Mouse (Mus musculus) brain, embryonic 14.5 days (tissue): ENCODE data around the gene Flad1. TPM values are rescaled to one million over a fixed set of nuclear protein-coding genes. Genes with fewer than 3 reads are reported as not detected.

Experiments
- DNase-seq: peaks from one replicate; pipeline ENCODE4 v3.0.0-alpha.2; 2011; ENCODE audit warnings: low read depth
- CTCF ChIP-seq: fragments of 200-500 bp; IDR thresholded peaks from 2 replicates; pipeline ENCODE4 v1.5.1; 2012; ENCODE audit warnings: inconsistent platforms, mild to moderate bottlenecking, moderate library complexity, borderline replicate concordance; ENCODE audit not compliant: insufficient read depth, insufficient read length; ENCODE audit errors: extremely low read depth
- POLR2A ChIP-seq: fragments of 200-500 bp; IDR thresholded peaks from 2 replicates; pipeline ENCODE4 v1.6.1; 2012; ENCODE audit warnings: mild to moderate bottlenecking, inconsistent platforms, borderline replicate concordance; ENCODE audit not compliant: poor library complexity, insufficient read depth, insufficient read length, severe bottlenecking; ENCODE audit errors: extremely low read depth
- polyA plus RNA-seq: library from polyadenylated mRNA; depleted of rRNA; stranded (reverse); fragments of >200 nt; gene quantifications from 2 replicates; pipeline ENCODE4 v1.2.3, GENCODE M21; 2012; rRNA removed

Flad1 gene
- polyA plus RNA-seq, 1 experiment = 39.4 TPM

- DNase-seq = no peak
- no peak for TF ChIP-seq CTCF
- TF ChIP-seq POLR2A = no peak
Observed at GRCm38 (mm10) chr3:89367338-89367737, 44.3 kb downstream of the Flad1 start.

- no peak for DNase-seq
- TF ChIP-seq POLR2A = no peak
- TF ChIP-seq CTCF = no peak
Observed at GRCm38 (mm10) chr3:89365486-89366414, 45.9 kb downstream of the Flad1 start.

GRCm38 (mm10) chr3:89365153-89365485 lies 46.6 kb downstream of the Flad1 start, which contains the start of gene Dcst1:
Dcst1 (minus strand) TSS chr3:89365253.
- TF ChIP-seq CTCF (no peak), POLR2A (no peak)
- no peak for DNase-seq

GRCm38 (mm10) chr3:89364631-89365030 lies 47.0 kb downstream of the Flad1 start:
- no peak for DNase-seq
- TF ChIP-seq CTCF (no peak), POLR2A (no peak)

GRCm38 (mm10) chr3:89361675-89362074 lies 50.0 kb downstream of the Flad1 start, which contains the start of gene Dcst2:
Dcst2 (plus strand) TSS chr3:89361975.
- TF ChIP-seq POLR2A (no peak), CTCF (no peak)
- DNase-seq = no peak

- TF ChIP-seq CTCF (no peak), POLR2A (no peak)
- no peak for DNase-seq
Observed at GRCm38 (mm10) chr3:89360237-89360636, 51.4 kb downstream of the Flad1 start.

GRCm38 (mm10) chr3:89359630-89360029 lies 52.0 kb downstream of the Flad1 start:
- TF ChIP-seq CTCF (no peak), POLR2A (no peak)
- DNase-seq = peak; percentile 7

- TF ChIP-seq POLR2A (no peak), CTCF (no peak)
- no peak for DNase-seq
Observed at GRCm38 (mm10) chr3:89356029-89356428, 55.6 kb downstream of the Flad1 start.

- no peak for DNase-seq
- TF ChIP-seq CTCF (no peak), POLR2A (no peak)
Observed at GRCm38 (mm10) chr3:89355512-89355902, 56.2 kb downstream of the Flad1 start.

GRCm38 (mm10) chr3:89354816-89355511 lies 56.7 kb downstream of the Flad1 start:
- TF ChIP-seq CTCF (peak; percentile 87), POLR2A (no peak)
- DNase-seq = peak; percentile 79

- DNase-seq = no peak
- TF ChIP-seq POLR2A (no peak), CTCF (no peak)
Observed at GRCm38 (mm10) chr3:89351271-89351670, 60.4 kb downstream of the Flad1 start.

Other genes starting within 250 kb of the Flad1 start
- gene Clk2, start 247.1 kb downstream of the Flad1 start, polyA plus RNA-seq = 103 and 123 TPM in 2 replicates
- gene Scamp3, start 234.4 kb downstream of the Flad1 start, polyA plus RNA-seq = 132 and 139 TPM in 2 replicates
- 69.1 and 73.8 TPM in 2 replicates for gene Fam189b, start 228.7 kb downstream of the Flad1 start, polyA plus RNA-seq
- 55.6 and 56.3 TPM in 2 replicates for gene Gba, start 208.9 kb downstream of the Flad1 start, polyA plus RNA-seq
- gene Thbs3, start 196.7 kb downstream of the Flad1 start, polyA plus RNA-seq = 117 and 168 TPM in 2 replicates
- 146 and 201 TPM in 2 replicates for gene Mtx1, start 184.8 kb downstream of the Flad1 start, polyA plus RNA-seq
- 9.3 and 10.0 TPM in 2 replicates for gene Muc1, start 182.8 kb downstream of the Flad1 start, polyA plus RNA-seq
- gene Krtcap2, start 165.9 kb downstream of the Flad1 start, polyA plus RNA-seq = 86.7 and 106 TPM in 2 replicates
- 131 and 144 TPM in 2 replicates for gene Trim46, start 165.6 kb downstream of the Flad1 start, polyA plus RNA-seq
- gene Dpm3, start 152.5 kb downstream of the Flad1 start, polyA plus RNA-seq = 145 and 269 TPM in 2 replicates
- gene Slc50a1, start 141.3 kb downstream of the Flad1 start, polyA plus RNA-seq = 41.4 and 71.8 TPM in 2 replicates
- 11.2 and 12.0 TPM in 2 replicates for gene Efna1, start 130.7 kb downstream of the Flad1 start, polyA plus RNA-seq
- gene Efna3, start 88.9 kb downstream of the Flad1 start, polyA plus RNA-seq = 59.4 and 60.3 TPM in 2 replicates
- 12.6 and 22.9 TPM in 2 replicates for gene Efna4, start 73.8 kb downstream of the Flad1 start, polyA plus RNA-seq
- 63.6 and 75.5 TPM in 2 replicates for gene Adam15, start 61.9 kb downstream of the Flad1 start, polyA plus RNA-seq
- 0.38 and 0.57 TPM in 2 replicates for gene Dcst2, start 49.9 kb downstream of the Flad1 start, polyA plus RNA-seq
- 0.04 TPM in 1 of 2 replicates, not detected in the other for gene Dcst1, start 46.6 kb downstream of the Flad1 start, polyA plus RNA-seq
- 2.4 and 2.8 TPM in 2 replicates for gene Zbtb7b, start 17.1 kb downstream of the Flad1 start, polyA plus RNA-seq
- gene Lenep, start 9.1 kb downstream of the Flad1 start, polyA plus RNA-seq = 4.6 and 5.2 TPM in 2 replicates
- 79.8 and 129 TPM in 2 replicates for gene Cks1b, start 6.5 kb upstream of the Flad1 start, polyA plus RNA-seq
- 29.5 and 30.2 TPM in 2 replicates for gene Shc1, start 6.6 kb upstream of the Flad1 start, polyA plus RNA-seq
- 71.6 and 90.9 TPM in 2 replicates for gene Pygo2, start 18.3 kb upstream of the Flad1 start, polyA plus RNA-seq
- 9.5 and 13.6 TPM in 2 replicates for gene Pbxip1, start 24.8 kb upstream of the Flad1 start, polyA plus RNA-seq
- 72.2 and 86.3 TPM in 2 replicates for gene Pmvk, start 42.7 kb upstream of the Flad1 start, polyA plus RNA-seq
- gene Kcnn3, start 108.3 kb upstream of the Flad1 start, polyA plus RNA-seq = 11.5 and 13.8 TPM in 2 replicates